Mouse (Mus musculus) stomach, postnatal 0 days (tissue): ENCODE data around the gene Mfsd11. TPM values are rescaled to one million over a fixed set of nuclear protein-coding genes. Genes with fewer than 3 reads are reported as not detected.

Source experiments
- ATAC-seq: fragments of 200-750 bp; cut with Nextera tagmentation; 2 replicates; pipeline ENCODE4 v1.8.0; 2017; ENCODE audit not compliant: low FRiP score, low TSS enrichment
- DNase-seq: peaks from one replicate; pipeline ENCODE4 v3.0.0-alpha.2; 2016; ENCODE audit warnings: low spot score
- H3K27ac ChIP-seq: fragments of 300-500 bp; sonication (generic); replicated peaks from 2 replicates; pipeline ENCODE4 v1.5.1; 2014; ENCODE audit warnings: mild to moderate bottlenecking, control low read depth
- H3K27me3 ChIP-seq: fragments of 300-500 bp; sonication (generic); 2 replicates; pipeline ENCODE4 v1.6.1; 2014; ENCODE audit warnings: low read length; ENCODE audit not compliant: control insufficient read depth, insufficient read depth
- H3K36me3 ChIP-seq: fragments of 300-500 bp; sonication (generic); 2 replicates; pipeline ENCODE4 v1.6.1; 2014; ENCODE audit warnings: low read length, mixed read lengths; ENCODE audit not compliant: control insufficient read depth, insufficient read depth
- H3K4me1 ChIP-seq: fragments of 300-500 bp; sonication (generic); replicated peaks from 2 replicates; pipeline ENCODE4 v1.6.1; 2014; ENCODE audit warnings: antibody characterized with exemption; ENCODE audit not compliant: control insufficient read depth, insufficient read depth
- H3K4me2 ChIP-seq: fragments of 300-500 bp; sonication (generic); replicated peaks from 2 replicates; pipeline ENCODE4 v1.6.1; 2014; ENCODE audit warnings: low read depth, mild to moderate bottlenecking, control low read depth, moderate library complexity
- H3K4me3 ChIP-seq: fragments of 300-500 bp; sonication (generic); 2 replicates; pipeline ENCODE4 v1.5.1; 2014; ENCODE audit warnings: low read depth, low read length, control low read depth
- H3K9ac ChIP-seq: fragments of 300-500 bp; sonication (generic); 2 replicates; pipeline ENCODE4 v1.6.1; 2014; ENCODE audit warnings: mild to moderate bottlenecking, low read length, control low read depth, mixed read lengths
- H3K9me3 ChIP-seq: fragments of 300-500 bp; sonication (generic); 2 replicates; pipeline ENCODE4 v1.6.1; 2016; ENCODE audit warnings: low read length; ENCODE audit not compliant: control insufficient read depth
- CTCF ChIP-seq: IDR thresholded peaks from 2 replicates; pipeline ENCODE4 v1.5.1; 2016; ENCODE audit warnings: antibody characterized with exemption, low read depth, mild to moderate bottlenecking, moderate library complexity
- EP300 ChIP-seq: optimal IDR thresholded peaks from 2 replicates; pipeline ENCODE3; 2016; ENCODE audit warnings: antibody characterized with exemption
- WGBS: fragments of 180-500 bp; shearing (Covaris S2); extraction: QIAGEN DNeasy Blood & Tissue Kit; methylation state at CpG from one replicate; pipeline ENCODE4 v1.1.7; 2014; 5-methylcytosine and 5-hydroxymethylcytosine counted together
- polyA plus RNA-seq: library from polyadenylated mRNA; unstranded; fragments of >200 nt; fragmentation: Nextera tagmentation; extraction: Ambion mirVana; gene quantifications from 2 replicates; pipeline ENCODE4 v1.2.1, GENCODE M21; 2015

Mfsd11 gene
- polyA plus RNA-seq, 1 experiment from 2014 or later = 31.5 TPM

DNA sequence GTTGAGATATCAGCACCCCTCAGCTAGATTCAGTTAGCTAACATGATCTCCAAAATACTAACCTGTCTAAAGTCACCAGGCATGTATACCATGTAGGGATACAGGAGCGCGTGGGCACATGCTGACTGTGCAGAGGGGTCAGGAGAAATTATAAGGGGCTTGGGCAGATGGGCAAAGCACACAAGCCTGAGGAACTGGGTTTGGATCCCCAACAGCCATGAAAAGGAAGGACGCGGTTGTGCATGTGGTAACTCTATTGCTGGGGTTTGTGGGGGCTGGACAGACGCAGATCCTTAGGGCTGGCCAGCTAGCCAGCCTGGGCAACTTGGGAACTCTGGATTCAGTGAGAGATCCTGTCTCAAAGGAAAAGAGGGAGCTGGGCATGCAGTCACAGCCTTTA is 34.7 kb upstream of the Mfsd11 start:
- Histone ChIP-seq H3K9me3 (no peaks in the 10 kb centered on the region), H3K27me3 (no peaks in the 10 kb centered on the region), H3K4me1 (peaks cover 15% of the 10 kb centered on the region), H3K36me3 (no peaks in the 10 kb centered on the region), H3K27ac (no peak overlapping the region), H3K4me3 (no peak overlapping the region), H3K4me2 (no peak overlapping the region), H3K9ac (no peak overlapping the region)
- no peak for TF ChIP-seq EP300
- no peak for TF ChIP-seq CTCF
- no peak for ATAC-seq
- no peak for DNase-seq
- 95% methylated on average over 5 of the region's 5 CpGs for WGBS

DNA sequence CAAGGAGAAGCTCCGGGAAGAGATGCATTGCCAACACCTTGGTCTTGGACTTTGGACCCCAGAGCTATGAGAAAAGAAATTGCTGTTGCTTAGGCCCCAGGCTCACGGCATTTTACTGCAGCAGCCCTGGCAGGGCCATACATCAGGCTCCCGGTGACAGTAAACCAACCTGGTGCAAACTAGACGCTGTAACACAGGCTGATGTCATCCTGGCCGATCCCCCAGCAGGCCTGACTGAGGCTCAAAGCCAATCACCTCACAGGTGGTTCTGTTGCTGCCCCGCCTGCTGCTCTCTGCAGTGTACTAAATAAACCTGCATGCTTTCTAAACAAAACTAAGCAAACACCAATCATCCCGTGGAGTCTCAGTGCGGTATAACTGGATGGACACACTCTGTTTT is 33.5 kb upstream of the Mfsd11 start:
- Histone ChIP-seq H3K4me1 (peaks cover 9% of the 10 kb centered on the region), H3K27me3 (no peaks in the 10 kb centered on the region), H3K27ac (no peak overlapping the region), H3K9ac (no peak overlapping the region), H3K4me2 (no peak overlapping the region), H3K36me3 (no peaks in the 10 kb centered on the region), H3K4me3 (no peak overlapping the region), H3K9me3 (no peaks in the 10 kb centered on the region)
- ATAC-seq (peak; percentile 67), DNase-seq (peak; percentile 59)
- TF ChIP-seq EP300 = no peak
- no peak for TF ChIP-seq CTCF
- 26% methylated on average over 8 of the region's 8 CpGs for WGBS

DNA sequence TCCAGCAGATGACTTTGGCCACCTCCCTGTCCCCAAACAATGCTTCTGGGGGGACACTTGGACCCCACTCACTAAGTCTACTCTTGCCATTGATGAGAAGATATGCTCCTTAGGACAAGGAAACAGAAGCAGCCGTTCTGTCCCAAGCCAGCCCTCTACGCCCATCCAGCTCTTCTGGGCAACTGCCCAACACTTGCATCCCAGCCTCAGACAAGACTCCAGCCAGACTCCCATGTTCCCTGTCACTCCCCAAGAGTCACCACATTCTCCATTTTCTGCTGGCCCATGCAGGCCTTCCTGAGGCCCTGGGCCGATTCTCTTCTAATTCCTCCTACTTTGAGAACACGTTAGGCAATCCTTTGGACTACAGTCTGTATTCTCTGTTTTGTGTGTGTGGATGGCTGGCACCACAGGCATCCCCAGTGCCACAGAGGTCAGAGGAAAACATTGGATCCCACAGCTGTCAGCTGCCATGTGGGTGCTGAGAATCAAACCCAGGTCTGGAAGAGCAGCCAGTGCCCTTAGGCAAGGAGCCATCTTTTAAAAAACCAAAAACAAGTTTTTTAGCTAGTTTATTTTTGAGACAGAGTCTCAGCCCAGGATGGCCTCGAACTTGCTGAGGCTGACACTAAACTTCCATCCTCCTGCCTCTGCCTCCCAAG is 32.2 kb upstream of the Mfsd11 start:
- no peak for DNase-seq
- H3K4me3 ChIP-seq = no peak overlapping the region
- no peak overlapping the region for H3K9ac ChIP-seq
- H3K4me2 ChIP-seq = no peak overlapping the region
- ATAC-seq = no peak
- 71% methylated on average over 5 of the region's 5 CpGs for WGBS
- H3K36me3 ChIP-seq = no peaks in the 10 kb centered on the region
- TF ChIP-seq CTCF (no peak), EP300 (no peak)
- peaks cover 5% of the 10 kb centered on the region for H3K4me1 ChIP-seq
- H3K9me3 ChIP-seq = no peaks in the 10 kb centered on the region
- no peaks in the 10 kb centered on the region for H3K27me3 ChIP-seq
- no peak overlapping the region for H3K27ac ChIP-seq

DNA sequence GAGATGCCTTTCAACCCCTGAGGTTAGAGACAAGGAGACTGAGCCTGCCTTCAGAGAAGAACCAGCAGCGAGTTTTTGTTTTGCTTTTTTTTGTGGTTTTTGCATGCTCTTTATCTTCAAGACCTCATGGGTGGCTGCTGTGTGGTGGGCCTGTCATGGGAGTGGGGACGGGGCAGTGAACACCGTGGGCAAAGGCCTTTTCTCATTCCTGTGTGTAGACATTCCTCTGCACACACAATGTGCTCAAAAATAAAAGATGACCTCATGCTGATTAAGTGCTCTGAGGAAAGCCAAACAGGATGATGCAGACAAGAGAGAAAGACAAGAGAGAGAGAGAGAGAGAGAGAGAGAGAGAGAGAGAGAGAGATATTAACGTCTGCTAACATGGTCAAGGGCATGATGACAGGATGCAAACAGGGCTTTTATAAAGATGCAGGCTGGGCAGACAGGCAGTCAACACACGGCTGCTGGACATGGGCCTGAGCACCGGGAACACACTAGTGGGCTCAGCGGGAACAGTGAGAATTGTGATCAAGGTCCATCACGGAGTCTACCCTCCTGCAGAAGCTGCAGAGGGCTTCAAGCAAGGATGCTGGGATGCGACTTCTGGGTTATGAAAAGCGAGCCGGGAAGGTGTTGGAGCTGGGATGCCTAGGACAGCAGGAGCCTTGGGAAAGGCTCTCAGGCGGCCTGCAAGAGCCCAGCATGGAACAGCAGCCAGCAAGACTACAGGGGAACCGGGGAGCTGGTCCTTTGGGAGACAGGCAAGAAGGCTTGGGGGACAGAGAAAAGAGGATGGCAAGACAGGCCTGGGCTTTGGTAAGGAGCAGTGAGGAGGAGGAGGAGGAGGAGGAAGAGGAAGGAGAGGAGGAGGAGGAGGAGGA is 30.9 kb upstream of the Mfsd11 start:
- peaks cover 5% of the 10 kb centered on the region for H3K4me1 ChIP-seq
- ATAC-seq = peak; percentile 14; the same call in 1 of the 2 replicates

DNA sequence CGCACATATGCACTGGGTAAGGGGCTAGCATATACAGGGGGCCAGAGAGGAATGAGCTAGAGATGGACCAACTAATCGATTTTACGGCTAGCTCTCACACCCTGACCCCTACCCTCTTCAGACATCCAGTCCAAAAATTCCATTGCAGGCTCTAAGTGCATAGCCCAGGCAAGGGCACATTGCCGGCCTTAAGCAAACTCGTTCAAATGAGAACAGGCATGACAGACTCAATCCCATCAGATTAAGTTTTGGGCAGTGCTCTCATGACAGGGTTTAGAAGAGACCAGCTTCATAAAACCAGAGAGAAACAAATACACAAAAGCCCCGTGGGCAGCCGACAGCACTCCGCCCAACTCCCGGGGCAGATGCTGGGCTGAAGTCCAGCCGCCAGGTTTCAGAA is 30.0 kb upstream of the Mfsd11 start:
- Histone ChIP-seq H3K4me3 (no peak overlapping the region), H3K27me3 (no peaks in the 10 kb centered on the region), H3K9me3 (no peaks in the 10 kb centered on the region), H3K4me2 (no peak overlapping the region), H3K36me3 (no peaks in the 10 kb centered on the region), H3K27ac (peak overlapping the region; percentile 35), H3K9ac (no peak overlapping the region), H3K4me1 (peaks cover 9% of the 10 kb centered on the region)
- ATAC-seq (no peak), DNase-seq (no peak)
- WGBS = 40% methylated on average over 10 of the region's 10 CpGs
- no peak for TF ChIP-seq EP300
- no peak for TF ChIP-seq CTCF

More for the DNA sequence above, 30.9 kb upstream of the Mfsd11 start:
- Histone ChIP-seq H3K4me3 (no peak overlapping the region), H3K9me3 (no peaks in the 10 kb centered on the region), H3K27me3 (no peaks in the 10 kb centered on the region), H3K27ac (peak overlapping the region; percentile 61), H3K4me2 (no peak overlapping the region), H3K9ac (0 out of 2 replicates have a peak overlapping the region, but pooled peaks have one; percentile 18), H3K36me3 (no peaks in the 10 kb centered on the region)
- TF ChIP-seq CTCF = no peak
- TF ChIP-seq EP300 = no peak
- 59% methylated on average over 13 of the region's 13 CpGs for WGBS
- no peak for DNase-seq

DNA sequence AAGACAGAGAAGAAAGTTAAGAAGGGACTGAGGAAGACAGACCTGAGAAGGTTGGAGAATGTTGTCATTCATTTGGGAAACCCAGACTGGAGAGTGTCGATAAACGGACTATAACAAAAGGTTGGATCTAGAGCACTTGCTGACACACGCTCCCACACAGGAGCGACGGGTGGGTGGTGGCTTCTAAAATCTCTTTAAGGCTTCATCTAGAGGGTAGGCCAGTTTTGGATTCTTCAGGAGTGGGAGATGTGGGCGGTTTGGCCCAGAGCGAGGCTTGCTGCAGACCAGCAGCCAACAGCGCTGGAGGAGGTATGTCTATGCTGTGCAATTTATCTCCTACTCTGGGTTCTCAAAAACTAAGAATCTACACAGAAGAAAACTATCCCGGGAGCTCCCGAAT is 29.6 kb upstream of the Mfsd11 start:
- Histone ChIP-seq H3K36me3 (no peaks in the 10 kb centered on the region), H3K9ac (no peak overlapping the region), H3K4me2 (no peak overlapping the region), H3K4me3 (no peak overlapping the region), H3K4me1 (peaks cover 9% of the 10 kb centered on the region), H3K9me3 (no peaks in the 10 kb centered on the region), H3K27me3 (no peaks in the 10 kb centered on the region), H3K27ac (peak overlapping the region; percentile 35)
- DNase-seq (no peak), ATAC-seq (no peak)
- no peak for TF ChIP-seq CTCF
- WGBS = 55% methylated on average over 10 of the region's 10 CpGs
